Mouse (Mus musculus): Measurements from ENCODE around the gene Rfc2.

DNA sequence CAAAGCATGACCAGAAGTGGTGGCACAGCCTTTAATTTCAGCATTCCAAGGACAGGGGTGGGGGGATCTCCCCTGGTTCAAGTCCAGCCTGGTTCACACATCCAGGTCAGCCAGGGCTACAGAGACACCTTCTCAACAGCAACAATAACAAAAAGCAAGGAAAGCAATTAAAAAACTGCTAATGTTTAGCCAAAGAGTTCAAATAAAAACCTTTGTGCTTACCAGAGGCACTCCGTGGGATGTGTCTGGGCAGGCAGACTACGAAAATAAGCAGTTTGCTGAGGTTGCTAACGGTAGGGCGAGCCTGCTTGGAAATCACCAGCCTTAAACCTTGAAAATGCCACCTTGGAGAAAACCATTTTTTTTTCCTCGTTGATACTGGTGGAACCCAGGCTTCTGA lies at the start of gene Rfc2:
- TF ChIP-seq CTCF (conservative IDR thresholded peaks at IDR 0.05; ENCODE audit: insufficient read depth, insufficient read length, low read depth, low read length) (no peak), POLR2A (IDR thresholded peaks at IDR 0.05; ENCODE audit: low read depth, low read length) (no peak)
